Mouse (Mus musculus) B cell, adult 2 months (primary cell): ENCODE results near the gene Hsf4.

Experiments used
- DNase-seq, 2 experiments: peaks; one replicate each; pipeline ENCODE4 v3.0.0; 2022

Gene Hsf4

DNA sequence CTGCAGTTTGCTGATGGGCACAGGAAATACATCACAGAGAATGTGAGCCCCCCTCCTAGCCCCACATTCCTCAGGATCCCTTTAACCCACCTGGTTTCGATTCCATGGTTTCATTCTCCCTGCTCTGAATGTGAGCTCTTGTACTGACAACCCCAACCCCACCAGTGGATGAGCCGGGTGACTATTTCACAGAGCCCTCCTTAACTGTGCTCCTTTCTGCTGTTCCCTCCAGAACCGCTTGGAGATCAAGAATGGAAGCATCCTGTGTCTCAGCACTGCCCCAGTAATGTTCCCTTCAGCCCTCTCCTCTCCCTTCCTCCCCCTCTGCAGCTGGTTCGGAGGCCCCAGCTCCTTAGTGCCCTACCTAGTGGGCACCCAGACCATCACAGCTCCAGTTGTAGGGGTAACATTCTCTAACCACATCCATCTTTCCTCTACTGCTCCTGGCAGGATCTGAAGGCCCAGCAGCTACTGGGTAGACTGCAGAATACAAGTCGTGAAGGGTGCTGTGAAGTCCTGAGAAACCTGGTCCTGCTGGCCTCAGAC, 36.6 kb downstream of the Hsf4 start:
- no peak for DNase-seq

GRCm38 (mm10) chr8:105307670-105308069, 38.1 kb downstream of the Hsf4 start:
- no peak for DNase-seq

GRCm38 (mm10) chr8:105308428-105308827, 38.8 kb downstream of the Hsf4 start:
- DNase-seq = no peak

GRCm38 (mm10) chr8:105309142-105309847, 39.7 kb downstream of the Hsf4 start:
- no peak for DNase-seq

- no peak for DNase-seq
Observed at GRCm38 (mm10) chr8:105310118-105310517, 40.5 kb downstream of the Hsf4 start.

- DNase-seq = no peak
Observed at GRCm38 (mm10) chr8:105311718-105312117, 42.1 kb downstream of the Hsf4 start.

DNA sequence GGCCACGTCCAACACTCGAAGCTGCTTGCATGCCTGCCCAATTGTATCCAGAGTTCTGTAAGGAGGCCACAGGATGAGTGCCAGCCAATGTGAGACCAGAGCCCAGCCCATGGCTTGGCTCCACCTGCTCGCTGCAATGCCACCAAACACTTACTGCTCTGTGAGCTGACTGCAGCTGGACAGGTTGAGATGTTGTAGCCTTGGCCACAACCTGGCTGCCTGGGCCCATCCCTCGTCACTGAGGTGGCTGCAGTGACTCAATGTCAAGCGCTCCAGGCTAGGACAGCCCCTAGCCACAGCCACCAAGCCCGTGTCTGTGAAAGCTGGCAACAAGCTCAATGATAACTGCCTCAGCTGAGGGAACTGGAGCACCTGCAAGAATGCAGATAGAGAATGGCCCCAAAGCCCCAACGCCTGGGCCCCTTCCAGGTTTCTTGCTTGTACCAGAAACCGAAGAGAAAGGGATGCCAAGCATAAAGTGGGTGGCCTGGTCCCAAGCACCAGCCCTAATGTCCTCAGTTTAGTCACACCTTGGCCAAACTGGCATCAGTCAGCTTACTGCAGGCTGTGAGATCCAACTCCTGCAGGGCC, 43.4 kb downstream of the Hsf4 start:
- no peak for DNase-seq

DNA sequence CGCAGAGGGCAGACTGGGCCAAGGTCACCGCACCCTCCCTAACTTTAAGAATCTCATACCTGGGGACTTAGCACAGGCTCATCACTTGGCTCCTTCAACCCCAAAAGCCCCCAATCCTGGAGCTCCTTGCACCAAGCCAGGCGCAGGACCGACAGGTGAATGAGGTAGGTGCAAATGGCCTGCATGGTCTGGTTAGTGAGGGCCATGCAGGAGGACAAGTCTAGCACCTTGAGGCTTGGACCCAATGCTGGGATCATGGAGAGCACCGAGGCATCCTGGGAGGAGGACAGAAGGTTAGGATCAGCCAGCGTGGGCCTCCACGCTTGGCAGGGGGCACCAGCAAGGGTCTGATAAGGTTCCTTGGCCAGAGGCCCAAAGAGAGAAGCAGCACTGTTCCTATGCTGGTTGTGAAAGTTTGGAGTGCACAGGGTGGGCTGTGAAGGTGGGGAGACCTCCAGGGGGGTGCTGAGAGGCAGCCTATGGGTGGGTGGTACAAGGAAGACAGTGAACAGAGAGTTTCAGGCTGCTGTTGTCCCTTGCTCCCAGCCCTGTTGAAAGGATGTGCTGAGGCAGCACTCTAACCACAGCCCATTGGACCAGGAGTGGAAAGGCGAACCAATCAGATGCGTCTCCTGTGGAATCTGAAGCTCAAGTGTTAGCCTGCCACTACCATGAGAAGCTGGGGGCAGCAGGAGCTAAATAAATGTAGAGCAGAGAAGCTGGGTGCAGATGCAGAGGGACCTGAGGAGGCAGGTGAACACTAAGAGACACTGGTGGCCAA, 44.2 kb downstream of the Hsf4 start:
- no peak for DNase-seq

DNA sequence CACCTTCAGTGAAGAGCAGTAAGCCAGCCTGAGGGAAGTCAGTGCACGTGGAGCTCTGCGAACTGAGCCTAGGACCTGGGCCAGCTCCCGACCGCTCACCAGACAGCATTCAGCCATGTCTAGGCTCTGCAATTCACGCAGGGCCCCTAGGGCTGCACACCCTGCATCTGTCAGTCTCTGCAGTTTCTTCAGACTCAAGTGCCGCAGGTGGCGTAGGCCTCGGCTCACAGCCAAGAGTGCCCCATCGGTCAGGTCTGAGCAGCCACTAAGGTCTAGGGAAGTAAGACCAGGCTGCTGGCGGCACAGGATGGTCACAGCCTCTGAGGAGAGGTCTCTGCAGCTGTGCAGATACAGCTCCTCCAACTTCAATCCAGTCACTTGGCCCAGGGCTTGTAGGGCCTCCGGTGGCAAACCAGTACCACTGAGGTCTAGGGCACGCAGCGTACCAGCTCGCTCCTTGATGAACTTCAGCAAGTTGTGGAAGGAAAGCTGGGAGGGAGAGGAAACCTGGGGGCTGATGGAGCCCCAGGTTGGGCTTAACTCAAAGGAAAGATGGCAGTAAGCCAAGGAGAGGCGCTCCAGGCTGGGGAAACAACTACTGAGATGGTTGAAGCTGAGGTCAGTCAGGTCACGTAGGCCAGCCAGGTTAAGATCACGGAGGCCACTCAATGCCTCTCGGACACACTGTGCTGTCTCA, 45.6 kb downstream of the Hsf4 start:
- DNase-seq = no peak

- no peak for DNase-seq
Observed at GRCm38 (mm10) chr8:105317941-105318340, 48.3 kb downstream of the Hsf4 start.

- no peak for DNase-seq
Observed at GRCm38 (mm10) chr8:105318662-105319190, 49.1 kb downstream of the Hsf4 start.

- no peak for DNase-seq
Observed at GRCm38 (mm10) chr8:105323183-105323582, 53.6 kb downstream of the Hsf4 start.
